Mouse (Mus musculus) limb, embryonic 15.5 days (tissue): Measurements from ENCODE around the gene 4921517D22Rik. TPM values are rescaled to one million over a fixed set of nuclear protein-coding genes. Genes with fewer than 3 reads are reported as not detected.

ENCODE experiments used
- ATAC-seq: fragments of 200-750 bp; cut with Nextera tagmentation; 2 replicates; pipeline ENCODE4 v1.8.0; 2017; ENCODE audit warnings: low read depth, moderate TSS enrichment; ENCODE audit not compliant: insufficient number of reproducible peaks, low FRiP score, low TSS enrichment
- H3K27ac ChIP-seq: fragments of 300-500 bp; sonication (generic); 2 replicates; pipeline ENCODE4 v1.5.1; 2015; ENCODE audit warnings: moderate library complexity, mild to moderate bottlenecking, inconsistent platforms
- H3K27me3 ChIP-seq: fragments of 300-500 bp; sonication (generic); 2 replicates; pipeline ENCODE4 v1.6.1; 2015; ENCODE audit warnings: inconsistent platforms
- H3K36me3 ChIP-seq: fragments of 300-500 bp; sonication (generic); 2 replicates; pipeline ENCODE4 v1.6.1; 2015; ENCODE audit warnings: inconsistent platforms
- H3K4me1 ChIP-seq: fragments of 300-500 bp; sonication (generic); 2 replicates; pipeline ENCODE4 v1.6.1; 2015; ENCODE audit warnings: inconsistent platforms
- H3K4me2 ChIP-seq: fragments of 300-500 bp; sonication (generic); 2 replicates; pipeline ENCODE4 v1.6.1; 2015; ENCODE audit warnings: mild to moderate bottlenecking, inconsistent platforms
- H3K4me3 ChIP-seq: fragments of 300-500 bp; sonication (generic); 2 replicates; pipeline ENCODE4 v1.5.1; 2015; ENCODE audit warnings: mild to moderate bottlenecking, inconsistent platforms
- H3K9ac ChIP-seq: fragments of 300-500 bp; sonication (generic); 2 replicates; pipeline ENCODE4 v1.6.1; 2015; ENCODE audit warnings: inconsistent platforms
- H3K9me3 ChIP-seq: fragments of 300-500 bp; sonication (generic); 2 replicates; pipeline ENCODE4 v1.6.1; 2016; ENCODE audit warnings: inconsistent platforms
- WGBS: fragments of 180-500 bp; shearing (Covaris S2); methylation state at CpG from one replicate; pipeline ENCODE4 v1.1.7; 2015; 5-methylcytosine and 5-hydroxymethylcytosine counted together
- polyA plus RNA-seq: library from polyadenylated mRNA; unstranded; fragments of >200 nt; fragmentation: Nextera tagmentation; extraction: Ambion mirVana; gene quantifications from 2 replicates; pipeline ENCODE4 v1.2.1, GENCODE M21; 2015

Gene 4921517D22Rik
- polyA plus RNA-seq, 1 experiment from 2014 or later, result not detected

- Histone ChIP-seq H3K27ac (no peak overlapping the region), H3K36me3 (no peaks in the 10 kb centered on the region), H3K4me3 (no peak overlapping the region), H3K9me3 (no peaks in the 10 kb centered on the region), H3K27me3 (no peaks in the 10 kb centered on the region), H3K4me1 (0 out of 2 replicates have a peak, but pooled peaks cover 3% of the 10 kb centered on the region), H3K4me2 (no peak overlapping the region), H3K9ac (no peak overlapping the region)
- no peak for ATAC-seq
- WGBS, result 91% methylated on average over 15 of the region's 15 CpGs
These were observed 38.1 kb downstream of the 4921517D22Rik start for GRCm38 (mm10) chr13:59655718-59656315.

- peaks cover 1% of the 10 kb centered on the region for H3K36me3 ChIP-seq
- no peaks in the 10 kb centered on the region for H3K9me3 ChIP-seq
- no peak overlapping the region for H3K4me2 ChIP-seq
- 90% methylated on average over 5 of the region's 5 CpGs for WGBS
- no peak overlapping the region for H3K27ac ChIP-seq
- no peak overlapping the region for H3K9ac ChIP-seq
- no peaks in the 10 kb centered on the region for H3K27me3 ChIP-seq
- 0 out of 2 replicates have a peak, but pooled peaks cover 3% of the 10 kb centered on the region for H3K4me1 ChIP-seq
- no peak for ATAC-seq
- no peak overlapping the region for H3K4me3 ChIP-seq
These were observed 39.4 kb downstream of the 4921517D22Rik start for GRCm38 (mm10) chr13:59654465-59654864.

DNA sequence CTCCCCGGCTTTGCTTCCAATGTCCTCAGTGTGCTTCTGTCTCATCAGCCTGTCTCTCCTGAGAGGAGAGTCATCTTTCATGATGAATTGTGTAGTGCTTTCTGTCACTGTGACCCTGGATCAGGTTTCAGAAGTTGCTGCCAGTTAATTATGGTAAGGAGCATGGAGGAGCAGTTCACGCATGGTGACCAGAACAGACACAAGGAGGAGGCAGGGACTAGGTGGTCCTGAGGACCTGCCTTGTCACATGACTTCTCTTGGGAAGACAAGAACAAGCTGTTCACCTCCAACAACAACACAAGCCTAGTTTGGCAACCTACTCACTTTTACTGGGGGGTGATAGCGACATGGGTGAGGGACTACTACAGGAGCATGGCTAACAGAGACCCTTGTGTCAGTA lies 40.8 kb downstream of the 4921517D22Rik start:
- Histone ChIP-seq H3K4me1 (0 out of 2 replicates have a peak, but pooled peaks cover 3% of the 10 kb centered on the region), H3K9ac (no peak overlapping the region), H3K36me3 (peaks cover 9% of the 10 kb centered on the region), H3K9me3 (no peaks in the 10 kb centered on the region), H3K4me3 (no peak overlapping the region), H3K27me3 (no peaks in the 10 kb centered on the region), H3K4me2 (no peak overlapping the region), H3K27ac (no peak overlapping the region)
- WGBS, result 71% methylated on average over 3 of the region's 3 CpGs
- ATAC-seq, result no peak

- H3K27ac ChIP-seq, result no peak overlapping the region
- H3K27me3 ChIP-seq, result no peaks in the 10 kb centered on the region
- H3K4me1 ChIP-seq, result 0 out of 2 replicates have a peak, but pooled peaks cover 3% of the 10 kb centered on the region
- H3K4me2 ChIP-seq, result no peak overlapping the region
- H3K4me3 ChIP-seq, result no peak overlapping the region
- H3K36me3 ChIP-seq, result peaks cover 9% of the 10 kb centered on the region
- H3K9me3 ChIP-seq, result no peaks in the 10 kb centered on the region
- no peak overlapping the region for H3K9ac ChIP-seq
- no peak for ATAC-seq
- WGBS, result 53% methylated on average over 5 of the region's 5 CpGs
These were observed 41.3 kb downstream of the 4921517D22Rik start for GRCm38 (mm10) chr13:59652651-59653050.

- H3K36me3 ChIP-seq, result peaks cover 13% of the 10 kb centered on the region
- no peak overlapping the region for H3K4me2 ChIP-seq
- no peak for ATAC-seq
- peaks cover 3% of the 10 kb centered on the region; the same call in 1 of the 2 replicates for H3K4me1 ChIP-seq
- no peak overlapping the region for H3K4me3 ChIP-seq
- no peak overlapping the region for H3K27ac ChIP-seq
- 68% methylated on average over 5 of the region's 5 CpGs for WGBS
- no peaks in the 10 kb centered on the region for H3K27me3 ChIP-seq
- H3K9me3 ChIP-seq, result no peaks in the 10 kb centered on the region
- H3K9ac ChIP-seq, result no peak overlapping the region
These were observed 44.1 kb downstream of the 4921517D22Rik start for GRCm38 (mm10) chr13:59649781-59650180.

DNA sequence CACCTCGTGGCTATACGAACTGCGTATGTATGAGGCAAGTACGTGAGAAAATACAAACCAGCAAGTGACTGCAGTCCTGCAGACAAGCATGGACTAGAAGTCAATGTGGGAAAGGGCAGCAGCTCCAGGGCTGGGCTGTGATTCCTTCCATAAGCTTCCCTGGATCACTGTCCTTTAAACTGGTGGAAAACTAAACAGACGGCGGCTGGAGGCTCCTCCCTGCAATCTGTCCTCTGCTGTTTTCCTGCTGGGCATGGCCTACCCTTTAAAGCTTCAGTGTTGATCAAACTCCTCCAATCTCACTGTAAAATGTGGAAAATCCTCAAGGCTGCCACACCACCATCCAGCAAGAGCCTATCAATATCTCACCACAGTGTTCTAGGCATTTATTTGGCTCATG lies 45.3 kb downstream of the 4921517D22Rik start:
- WGBS, result 87% methylated on average over 6 of the region's 6 CpGs

GRCm38 (mm10) chr13:59647484-59647883 lies 46.4 kb downstream of the 4921517D22Rik start:
- WGBS, result 80% methylated on average over 6 of the region's 6 CpGs
- H3K4me1 ChIP-seq, result peaks cover 3% of the 10 kb centered on the region; the same call in 1 of the 2 replicates
- no peak overlapping the region for H3K27ac ChIP-seq
- no peak for ATAC-seq
- no peak overlapping the region for H3K4me3 ChIP-seq
- peaks cover 17% of the 10 kb centered on the region for H3K36me3 ChIP-seq
- H3K4me2 ChIP-seq, result no peak overlapping the region
- H3K9ac ChIP-seq, result no peak overlapping the region
- H3K9me3 ChIP-seq, result no peaks in the 10 kb centered on the region
- no peaks in the 10 kb centered on the region for H3K27me3 ChIP-seq

More for the DNA sequence above, 45.3 kb downstream of the 4921517D22Rik start:
- Histone ChIP-seq H3K36me3 (peaks cover 14% of the 10 kb centered on the region), H3K27me3 (no peaks in the 10 kb centered on the region), H3K9me3 (no peaks in the 10 kb centered on the region), H3K27ac (no peak overlapping the region), H3K4me3 (no peak overlapping the region), H3K4me1 (peaks cover 3% of the 10 kb centered on the region; the same call in 1 of the 2 replicates), H3K9ac (no peak overlapping the region), H3K4me2 (no peak overlapping the region)
- no peak for ATAC-seq

DNA sequence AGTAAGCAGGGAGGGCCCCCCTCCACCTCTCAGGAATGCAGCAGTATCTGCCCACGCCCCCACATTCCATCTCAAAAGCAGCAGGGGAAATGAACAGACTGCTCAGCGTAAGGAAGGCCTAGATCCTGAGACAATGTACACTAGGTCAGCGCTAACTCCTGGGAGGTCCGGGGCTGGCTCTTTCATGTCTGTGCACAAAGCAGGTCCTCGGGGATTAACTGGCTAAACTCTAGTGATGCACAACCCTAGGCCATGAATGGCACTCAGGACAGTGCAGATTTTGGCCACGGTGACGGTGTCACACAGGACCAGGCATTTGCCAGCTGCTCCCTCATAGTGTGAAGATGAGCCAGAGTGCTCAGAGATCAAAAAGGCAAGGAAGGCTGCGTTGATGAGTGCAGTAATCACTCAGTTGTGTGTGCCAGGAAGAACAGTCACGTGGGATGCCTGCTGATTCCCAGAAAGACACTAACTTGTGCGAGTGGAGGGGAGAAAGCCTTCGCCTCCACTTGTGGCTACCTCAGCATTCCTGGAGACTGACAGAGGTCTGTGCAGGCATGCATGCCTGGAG lies 47.1 kb downstream of the 4921517D22Rik start:
- no peak for ATAC-seq
- 55% methylated on average over 11 of the region's 11 CpGs for whole genome bisulfite sequencing
- no peak overlapping the region for H3K4me2 ChIP-seq
- H3K27ac ChIP-seq, result 0 out of 2 replicates have a peak overlapping the region, but pooled peaks have one; percentile 17
- H3K9me3 ChIP-seq, result no peaks in the 10 kb centered on the region
- peaks cover 17% of the 10 kb centered on the region for H3K36me3 ChIP-seq
- H3K4me1 ChIP-seq, result peaks cover 3% of the 10 kb centered on the region; the same call in 1 of the 2 replicates
- no peak overlapping the region for H3K4me3 ChIP-seq
- H3K27me3 ChIP-seq, result no peaks in the 10 kb centered on the region
- no peak overlapping the region for H3K9ac ChIP-seq

DNA sequence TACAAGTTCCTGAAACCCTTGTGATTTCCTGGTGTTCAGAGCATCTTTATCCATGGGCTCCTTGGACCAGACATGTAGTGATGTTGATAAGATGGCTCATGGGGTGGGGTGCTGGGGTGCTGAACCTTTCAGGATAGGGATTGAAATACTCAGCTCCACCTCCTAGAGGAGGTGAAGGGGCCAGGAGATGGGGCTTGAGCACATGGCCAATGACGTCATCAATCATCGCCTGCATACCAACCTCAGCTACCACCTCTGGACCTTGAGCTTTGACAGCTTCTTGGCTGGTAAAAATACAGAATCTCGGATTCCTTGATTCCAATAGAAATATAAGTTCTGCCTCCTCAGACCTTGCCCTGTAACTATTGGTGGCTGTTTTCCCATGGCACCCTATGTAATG lies 48.4 kb downstream of the 4921517D22Rik start:
- no peak overlapping the region for H3K27ac ChIP-seq
- H3K36me3 ChIP-seq, result peaks cover 17% of the 10 kb centered on the region
- H3K9ac ChIP-seq, result no peak overlapping the region
- no peaks in the 10 kb centered on the region for H3K27me3 ChIP-seq
- H3K4me1 ChIP-seq, result peaks cover 3% of the 10 kb centered on the region; the same call in 1 of the 2 replicates
- H3K4me2 ChIP-seq, result no peak overlapping the region
- ATAC-seq, result no peak
- no peak overlapping the region for H3K4me3 ChIP-seq
- WGBS, result 82% methylated on average over 3 of the region's 3 CpGs
- H3K9me3 ChIP-seq, result no peaks in the 10 kb centered on the region

GRCm38 (mm10) chr13:59642818-59643217 lies 51.1 kb downstream of the 4921517D22Rik start:
- Histone ChIP-seq H3K4me2 (no peak overlapping the region), H3K27ac (no peak overlapping the region), H3K27me3 (no peaks in the 10 kb centered on the region), H3K9me3 (no peaks in the 10 kb centered on the region), H3K9ac (no peak overlapping the region), H3K4me3 (no peak overlapping the region), H3K36me3 (peaks cover 22% of the 10 kb centered on the region), H3K4me1 (peaks cover 3% of the 10 kb centered on the region; the same call in 1 of the 2 replicates)
- 82% methylated on average over 2 of the region's 2 CpGs for WGBS
- no peak for ATAC-seq

GRCm38 (mm10) chr13:59640178-59640440 lies 53.8 kb downstream of the 4921517D22Rik start:
- Histone ChIP-seq H3K4me1 (no peaks in the 10 kb centered on the region), H3K27ac (no peak overlapping the region), H3K4me3 (no peak overlapping the region), H3K4me2 (no peak overlapping the region), H3K9me3 (no peaks in the 10 kb centered on the region), H3K27me3 (no peaks in the 10 kb centered on the region), H3K9ac (no peak overlapping the region), H3K36me3 (peaks cover 44% of the 10 kb centered on the region)
- ATAC-seq, result no peak
- 85% methylated on average over 6 of the region's 6 CpGs for WGBS

DNA sequence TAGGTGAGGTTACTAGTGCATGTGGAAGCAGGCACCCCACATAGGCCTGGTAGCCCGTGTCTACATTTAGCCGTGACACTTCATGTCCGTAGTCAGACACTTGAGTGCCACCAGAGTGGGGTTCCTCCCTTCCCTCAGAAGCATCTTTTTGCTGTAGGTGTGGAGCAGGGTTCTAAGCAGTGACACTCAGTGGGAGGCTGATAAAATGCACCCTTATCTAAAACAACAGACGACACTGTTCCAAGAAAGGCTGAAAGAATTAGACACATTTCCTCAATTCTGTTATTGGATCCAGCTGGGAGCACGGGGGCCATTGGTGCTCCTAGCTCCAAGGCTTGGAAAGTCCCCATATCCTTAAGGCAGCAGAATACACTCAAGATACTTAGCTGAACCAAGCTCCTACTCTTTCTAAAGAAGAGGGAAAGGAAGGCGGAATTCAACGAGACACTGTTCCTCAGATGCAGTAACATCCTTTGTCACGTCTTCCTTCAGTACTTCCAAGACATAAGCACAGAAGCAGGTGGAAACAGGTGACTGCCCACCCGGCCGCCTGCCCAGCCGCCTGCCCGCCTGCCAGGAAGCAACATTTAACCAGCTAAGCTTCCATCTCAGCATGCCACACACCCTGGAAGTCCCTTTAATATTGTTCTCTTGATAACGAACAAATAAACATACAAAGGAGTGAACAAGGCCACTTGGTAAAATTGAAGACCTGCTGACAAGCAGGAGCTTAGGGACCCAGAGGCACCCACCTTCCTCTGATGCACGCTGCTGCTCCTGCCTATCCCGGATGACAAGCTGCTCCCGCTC lies 54.3 kb downstream of the 4921517D22Rik start:
- Histone ChIP-seq H3K36me3 (peaks cover 45% of the 10 kb centered on the region), H3K4me3 (no peak overlapping the region), H3K9ac (no peak overlapping the region), H3K4me2 (no peak overlapping the region), H3K9me3 (no peaks in the 10 kb centered on the region), H3K27ac (no peak overlapping the region), H3K27me3 (no peaks in the 10 kb centered on the region), H3K4me1 (no peaks in the 10 kb centered on the region)
- WGBS, result 81% methylated on average over 16 of the region's 16 CpGs
- ATAC-seq, result no peak
